Mouse (Mus musculus): ENCODE results near the gene Cavin2. TPM values are rescaled to one million over a fixed set of nuclear protein-coding genes. Genes with fewer than 3 reads are reported as not detected.

Cavin2 gene
- total RNA-seq, 1 experiment = 0.13 TPM

- Histone ChIP-seq H3K36me3 (ENCODE audit: control insufficient read depth, insufficient read depth, low read length, poor library complexity, severe bottlenecking) (no peaks in the 10 kb centered on the region), H3K4me3 (ENCODE audit: insufficient read depth in 1 of 2, low read depth in 1 of 2, low read length in 2 of 2, poor library complexity in 1 of 2, severe bottlenecking in 1 of 2) (no peak overlapping the region), H3K4me1 (ENCODE audit: control insufficient read depth in 2 of 2, insufficient read depth in 2 of 2, low read length in 2 of 2, poor library complexity in 1 of 2) (no peaks in the 10 kb centered on the region), H3K9me3 (ENCODE audit: control insufficient read depth, insufficient read depth, low read depth, low read length) (no peaks in the 10 kb centered on the region), H3K27ac (ENCODE audit: insufficient read depth, low read depth, low read length, poor library complexity, severe bottlenecking) (no peak overlapping the region), H3K9ac (ENCODE audit: insufficient read depth, low read depth, low read length, poor library complexity, severe bottlenecking) (no peak overlapping the region)
- in situ Hi-C loops (cut with MboI; ENCODE audit: low sequenced_read_pairs in 2 of 2, unreplicated experiment in 2 of 2) = no loop called here
- TF ChIP-seq ZNF384 (IDR thresholded peaks at IDR 0.05; ENCODE audit: low read depth, low read length) (no peak), ZC3H11A (IDR thresholded peaks at IDR 0.05; ENCODE audit: borderline replicate concordance, low read depth, low read length) (no peak), CHD2 (IDR thresholded peaks at IDR 0.05; ENCODE audit: low read depth, low read length) (no peak), MAFK (IDR thresholded peaks at IDR 0.05; ENCODE audit: insufficient read depth, low read depth, low read length) (no peak), HCFC1 (IDR thresholded peaks at IDR 0.05; ENCODE audit: borderline replicate concordance, insufficient read depth, low read length) (no peak)
- DNase-seq (ENCODE audit: low read depth, low spot score) = no peak
Measured at GRCm38 (mm10) chr1:51290634-51291033, 1.7 kb downstream of the Cavin2 start.

DNA sequence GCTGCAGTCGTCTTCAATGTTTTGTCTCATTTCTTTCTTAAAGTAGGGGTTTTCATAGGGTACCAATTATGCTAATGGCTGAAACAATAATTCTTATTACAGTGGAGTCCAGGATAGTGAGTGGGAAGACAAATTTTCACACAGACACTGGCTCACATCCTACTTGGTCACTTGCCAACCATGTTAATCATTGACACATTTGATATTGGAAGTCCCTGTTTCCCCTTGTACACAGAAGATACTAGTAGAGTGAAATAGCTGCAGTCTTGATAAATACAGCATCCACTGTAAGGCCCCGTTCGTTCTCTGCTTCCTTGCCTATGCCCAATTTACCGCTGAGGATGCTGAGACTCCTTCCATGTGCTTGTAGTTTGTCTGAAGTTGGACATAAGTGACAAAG lies 3.4 kb downstream of the Cavin2 start:
- TF ChIP-seq CHD2 (IDR thresholded peaks at IDR 0.05; ENCODE audit: low read depth, low read length) (no peak), ZNF384 (IDR thresholded peaks at IDR 0.05; ENCODE audit: low read depth, low read length) (no peak), HCFC1 (IDR thresholded peaks at IDR 0.05; ENCODE audit: borderline replicate concordance, insufficient read depth, low read length) (no peak), ZC3H11A (IDR thresholded peaks at IDR 0.05; ENCODE audit: borderline replicate concordance, low read depth, low read length) (no peak), MAFK (IDR thresholded peaks at IDR 0.05; ENCODE audit: insufficient read depth, low read depth, low read length) (no peak)
- Histone ChIP-seq H3K27ac (ENCODE audit: insufficient read depth, low read depth, low read length, poor library complexity, severe bottlenecking) (no peak overlapping the region), H3K9ac (ENCODE audit: insufficient read depth, low read depth, low read length, poor library complexity, severe bottlenecking) (no peak overlapping the region), H3K9me3 (ENCODE audit: control insufficient read depth, insufficient read depth, low read depth, low read length) (no peaks in the 10 kb centered on the region), H3K36me3 (ENCODE audit: control insufficient read depth, insufficient read depth, low read length, poor library complexity, severe bottlenecking) (no peaks in the 10 kb centered on the region), H3K4me3 (ENCODE audit: insufficient read depth in 1 of 2, low read depth in 1 of 2, low read length in 2 of 2, poor library complexity in 1 of 2, severe bottlenecking in 1 of 2) (no peak overlapping the region), H3K4me1 (ENCODE audit: control insufficient read depth in 2 of 2, insufficient read depth in 2 of 2, low read length in 2 of 2, poor library complexity in 1 of 2) (no peaks in the 10 kb centered on the region)
- in situ Hi-C loops (cut with MboI; ENCODE audit: low sequenced_read_pairs in 2 of 2, unreplicated experiment in 2 of 2) = no loop called here
- no peak for DNase-seq (ENCODE audit: low read depth, low spot score)

DNA sequence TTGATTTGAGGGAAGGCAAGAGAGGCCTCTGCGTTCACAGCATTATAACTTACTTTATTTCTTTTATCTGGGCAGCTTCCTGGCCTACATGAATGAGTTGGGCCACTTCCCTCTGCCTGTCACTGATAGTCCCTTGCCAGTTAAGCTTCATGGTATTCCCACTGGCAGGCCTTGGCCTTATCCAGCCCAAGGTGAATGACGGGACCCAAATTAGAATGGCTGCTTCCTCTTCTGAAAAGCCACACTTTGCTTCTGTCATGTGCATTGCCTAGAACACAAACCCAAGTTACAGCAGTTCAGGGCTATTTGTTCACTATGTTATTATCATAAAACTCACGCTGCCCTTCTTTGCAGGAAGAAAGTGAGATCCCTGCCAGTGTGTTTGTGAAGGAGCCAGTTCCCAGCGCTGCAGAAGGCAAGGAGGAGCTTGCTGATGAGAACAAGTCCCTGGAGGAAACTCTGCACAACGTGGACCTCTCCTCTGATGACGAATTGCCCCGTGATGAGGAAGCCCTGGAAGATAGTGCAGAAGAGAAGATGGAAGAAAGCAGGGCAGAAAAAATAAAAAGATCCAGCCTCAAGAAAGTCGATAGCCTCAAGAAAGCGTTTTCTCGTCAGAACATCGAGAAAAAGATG lies 11.5 kb downstream of the Cavin2 start:
- Histone ChIP-seq H3K9me3 (ENCODE audit: control insufficient read depth, insufficient read depth, low read depth, low read length) (no peaks in the 10 kb centered on the region), H3K36me3 (ENCODE audit: control insufficient read depth, insufficient read depth, low read length, poor library complexity, severe bottlenecking) (no peaks in the 10 kb centered on the region), H3K9ac (ENCODE audit: insufficient read depth, low read depth, low read length, poor library complexity, severe bottlenecking) (no peak overlapping the region), H3K4me1 (ENCODE audit: control insufficient read depth in 2 of 2, insufficient read depth in 2 of 2, low read length in 2 of 2, poor library complexity in 1 of 2) (no peaks in the 10 kb centered on the region), H3K27ac (ENCODE audit: insufficient read depth, low read depth, low read length, poor library complexity, severe bottlenecking) (no peak overlapping the region), H3K4me3 (ENCODE audit: insufficient read depth in 1 of 2, low read depth in 1 of 2, low read length in 2 of 2, poor library complexity in 1 of 2, severe bottlenecking in 1 of 2) (no peak overlapping the region)
- DNase-seq (ENCODE audit: low read depth, low spot score) = no peak
- in situ Hi-C loops (cut with MboI; ENCODE audit: low sequenced_read_pairs in 2 of 2, unreplicated experiment in 2 of 2) = no loop called here
- no peak for TF ChIP-seq ZC3H11A (IDR thresholded peaks at IDR 0.05; ENCODE audit: borderline replicate concordance, low read depth, low read length)
- no peak for TF ChIP-seq MAFK (IDR thresholded peaks at IDR 0.05; ENCODE audit: insufficient read depth, low read depth, low read length)
- TF ChIP-seq CHD2 (IDR thresholded peaks at IDR 0.05; ENCODE audit: low read depth, low read length) = no peak
- no peak for TF ChIP-seq ZNF384 (IDR thresholded peaks at IDR 0.05; ENCODE audit: low read depth, low read length)
- no peak for TF ChIP-seq HCFC1 (IDR thresholded peaks at IDR 0.05; ENCODE audit: borderline replicate concordance, insufficient read depth, low read length)

DNA sequence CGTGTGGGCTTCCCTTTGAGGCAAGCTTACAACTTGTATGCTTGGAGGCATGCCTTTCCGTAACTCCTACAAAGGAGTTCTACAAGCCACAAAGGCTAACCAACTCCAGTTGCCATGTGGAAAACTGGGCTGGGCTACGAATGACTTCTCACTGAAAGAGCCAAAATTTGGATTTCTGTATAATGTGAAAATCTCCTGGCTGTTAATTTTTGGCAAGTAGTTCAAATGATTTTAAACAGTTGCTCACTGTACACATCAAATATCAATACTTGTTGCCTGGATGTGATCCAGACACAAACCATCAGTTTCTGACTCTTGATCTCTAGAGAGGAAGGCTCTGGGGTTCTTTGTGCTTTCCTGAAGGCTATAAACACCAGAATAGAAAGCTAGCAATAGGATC lies 18.1 kb downstream of the Cavin2 start:
- no peak overlapping the region for H3K27ac ChIP-seq (ENCODE audit: insufficient read depth, low read depth, low read length, poor library complexity, severe bottlenecking)
- TF ChIP-seq ZC3H11A (IDR thresholded peaks at IDR 0.05; ENCODE audit: borderline replicate concordance, low read depth, low read length) = no peak
- no peak for TF ChIP-seq MAFK (IDR thresholded peaks at IDR 0.05; ENCODE audit: insufficient read depth, low read depth, low read length)
- no peak for TF ChIP-seq ZNF384 (IDR thresholded peaks at IDR 0.05; ENCODE audit: low read depth, low read length)
- no peak for TF ChIP-seq CHD2 (IDR thresholded peaks at IDR 0.05; ENCODE audit: low read depth, low read length)
- no peak for TF ChIP-seq HCFC1 (IDR thresholded peaks at IDR 0.05; ENCODE audit: borderline replicate concordance, insufficient read depth, low read length)
- no peaks in the 10 kb centered on the region for H3K4me1 ChIP-seq (ENCODE audit: control insufficient read depth in 2 of 2, insufficient read depth in 2 of 2, low read length in 2 of 2, poor library complexity in 1 of 2)
- no peak overlapping the region for H3K4me3 ChIP-seq (ENCODE audit: insufficient read depth in 1 of 2, low read depth in 1 of 2, low read length in 2 of 2, poor library complexity in 1 of 2, severe bottlenecking in 1 of 2)
- no peak for DNase-seq (ENCODE audit: low read depth, low spot score)
- H3K9me3 ChIP-seq (ENCODE audit: control insufficient read depth, insufficient read depth, low read depth, low read length) = no peaks in the 10 kb centered on the region
- in situ Hi-C loops (cut with MboI; ENCODE audit: low sequenced_read_pairs in 2 of 2, unreplicated experiment in 2 of 2) = no loop called here
- H3K9ac ChIP-seq (ENCODE audit: insufficient read depth, low read depth, low read length, poor library complexity, severe bottlenecking) = no peak overlapping the region
- no peaks in the 10 kb centered on the region for H3K36me3 ChIP-seq (ENCODE audit: control insufficient read depth, insufficient read depth, low read length, poor library complexity, severe bottlenecking)
